Mouse (Mus musculus): ENCODE data around the gene Olfr1377.

- no peak for TF ChIP-seq POLR2A (IDR thresholded peaks at IDR 0.05; ENCODE audit: insufficient read depth, low read depth, low read length)
- no peak for TF ChIP-seq CTCF (IDR thresholded peaks at IDR 0.05)
These were observed 15.5 kb upstream of the Olfr1377 start, which contains the start of gene Olfr1378 for GRCm38 (mm10) chr11:50966230-50966629.

All from heart, adult 2 months (tissue).